ENCODE assay signal across 8 mouse cellular contexts in genomic region chr4:139643972-139644371, GRCm38 (mm10). TPM values are rescaled to one million over a fixed set of nuclear protein-coding genes. Genes with fewer than 3 reads are reported as not detected.
A peak's percentile ranks its signal among the peaks of the same experiment; 100 is the strongest.
DNase-seq lines count a peak whose midpoint lies in the region; ATAC-seq and TF ChIP-seq lines count a peak whose summit lies in the region.

No protein-coding gene starts in this region.

- no peak for ATAC-seq in CD4-positive, CD25-positive, alpha-beta regulatory T cell, adult 4 months
- peak; percentile 75 for ATAC-seq in forebrain, postnatal 0 days
- peak; percentile 27 for ATAC-seq in hindbrain, embryonic 16.5 days
- ATAC-seq in midbrain, postnatal 0 days (ENCODE audit: low FRiP score), result 0 out of 2 replicates have a peak, but pooled peaks have one; percentile 32

- no peaks in the 10 kb centered on the region for H3K4me1 ChIP-seq in forebrain, postnatal 0 days (ENCODE audit: insufficient read depth)
- peaks cover 22% of the 10 kb centered on the region for H3K4me1 ChIP-seq in hindbrain, embryonic 16.5 days (ENCODE audit: control insufficient read depth, insufficient read depth, low read depth, low read length)
- H3K4me1 ChIP-seq in midbrain, postnatal 0 days (ENCODE audit: insufficient read depth, low read length), result peaks cover 7% of the 10 kb centered on the region

- WGBS in forebrain, postnatal 0 days, result 15% methylated on average over 9 of the region's 9 CpGs
- WGBS in hindbrain, embryonic 16.5 days, result 17% methylated on average over 9 of the region's 9 CpGs
- WGBS in midbrain, postnatal 0 days, result 13% methylated on average over 9 of the region's 9 CpGs

- H3K36me3 ChIP-seq in forebrain, postnatal 0 days (ENCODE audit: insufficient read depth), result peaks cover 32% of the 10 kb centered on the region
- H3K36me3 ChIP-seq in hindbrain, embryonic 16.5 days (ENCODE audit: control insufficient read depth, insufficient read depth, low read length), result peaks cover 22% of the 10 kb centered on the region
- H3K36me3 ChIP-seq in midbrain, postnatal 0 days (ENCODE audit: insufficient read depth, low read length), result peaks cover 25% of the 10 kb centered on the region

- no peak overlapping the region for H3K4me3 ChIP-seq in forebrain, postnatal 0 days (ENCODE audit: low read depth, low read length)
- H3K4me3 ChIP-seq in hindbrain, embryonic 16.5 days (ENCODE audit: low read length), result no peak overlapping the region
- no peak overlapping the region for H3K4me3 ChIP-seq in midbrain, postnatal 0 days (ENCODE audit: low read depth, low read length)

- peak; percentile 80 for DNase-seq in CD4-positive, CD25-positive, alpha-beta regulatory T cell, adult 2 months (ENCODE audit: low read depth, low spot score)
- peak; percentile 80 to 84 for DNase-seq in cerebellum, adult 18-20 months
- DNase-seq in forebrain, postnatal 0 days, result peak; percentile 90
- peak; percentile 67 to 75 for DNase-seq in left cerebral cortex, postnatal 36 days (ENCODE audit: low spot score in 2 of 2)
- DNase-seq in midbrain, postnatal 0 days (ENCODE audit: low spot score), result peak; percentile 87
- peak; percentile 75 to 91 for DNase-seq in spleen, postnatal 4 days (ENCODE audit: low spot score in 2 of 2)

- intact Hi-C loops in left cerebral cortex, postnatal 36 days (cut with DNase I), result loop anchor here (2.0 kb wide), 2 partner anchors 27 to 213 kb away; no protein-coding TSS in a partner anchor

- no peak overlapping the region for H3K27ac ChIP-seq in forebrain, postnatal 0 days (ENCODE audit: low read depth, low read length)
- H3K27ac ChIP-seq in hindbrain, embryonic 16.5 days (ENCODE audit: low read depth, low read length), result no peak overlapping the region
- H3K27ac ChIP-seq in midbrain, postnatal 0 days (ENCODE audit: low read depth, low read length), result no peak overlapping the region

- no peak overlapping the region for H3K9ac ChIP-seq in forebrain, postnatal 0 days
- no peak overlapping the region for H3K9ac ChIP-seq in hindbrain, embryonic 16.5 days (ENCODE audit: low read depth, low read length)
- no peak overlapping the region for H3K9ac ChIP-seq in midbrain, postnatal 0 days (replicated peaks; ENCODE audit: low read length, poor library complexity, severe bottlenecking)

- no peak overlapping the region for H3K4me2 ChIP-seq in forebrain, postnatal 0 days (ENCODE audit: low read depth)
- H3K4me2 ChIP-seq in hindbrain, embryonic 16.5 days (ENCODE audit: low read length), result no peak overlapping the region
- H3K4me2 ChIP-seq in midbrain, postnatal 0 days (ENCODE audit: low read depth, low read length, poor library complexity, severe bottlenecking), result no peak overlapping the region

- peaks cover 7% of the 10 kb centered on the region; the same call in 1 of the 2 replicates for H3K27me3 ChIP-seq in forebrain, postnatal 0 days (ENCODE audit: insufficient read depth, low read length)
- H3K27me3 ChIP-seq in hindbrain, embryonic 16.5 days (replicated peaks; ENCODE audit: control insufficient read depth, insufficient read depth, low read length), result peaks cover 2% of the 10 kb centered on the region
- no peaks in the 10 kb centered on the region for H3K27me3 ChIP-seq in midbrain, postnatal 0 days (ENCODE audit: insufficient read depth, low read length)

- TF ChIP-seq CTCF in forebrain, postnatal 0 days (IDR thresholded peaks at IDR 0.05; ENCODE audit: low read depth), result peak; percentile 96
- peak; percentile 97 for TF ChIP-seq CTCF in midbrain, postnatal 0 days (IDR thresholded peaks at IDR 0.05)

- no peaks in the 10 kb centered on the region for H3K9me3 ChIP-seq in forebrain, postnatal 0 days (ENCODE audit: low read length)
- H3K9me3 ChIP-seq in hindbrain, embryonic 16.5 days (ENCODE audit: control insufficient read depth, low read length), result no peaks in the 10 kb centered on the region; the same call in 1 of the 2 replicates
- no peaks in the 10 kb centered on the region for H3K9me3 ChIP-seq in midbrain, postnatal 0 days (ENCODE audit: low read length)

RNA-seq across cellular contexts. Expression of gene Tas1r2, which starts 9.4 kb away (rescaled TPM):
- not detected for polyA plus RNA-seq in CD4-positive, CD25-positive, alpha-beta regulatory T cell, adult 4 months (2017; shearing (Covaris generic))
- total RNA-seq in forebrain, postnatal 0 days (2014; rRNA removed), result 0.05 TPM in 1 of 2 replicates, not detected in the other
- polyA plus RNA-seq in forebrain, postnatal 0 days (2015; fragmentation: Nextera tagmentation; extraction: Ambion mirVana), result not detected in 2 replicates
- polyA plus RNA-seq in hindbrain, embryonic 16.5 days (2015; fragmentation: Nextera tagmentation; extraction: Ambion mirVana), result not detected in 2 replicates
- total RNA-seq in left cerebral cortex, postnatal 36 days (2021), result not detected
- total RNA-seq in midbrain, postnatal 0 days (2014; rRNA removed), result not detected in 2 replicates
- not detected in 2 replicates for polyA plus RNA-seq in midbrain, postnatal 0 days (2015; fragmentation: Nextera tagmentation; extraction: Ambion mirVana)

RNA-seq across cellular contexts. Expression of gene Aldh4a1, which starts 21.3 kb away (rescaled TPM):
- polyA plus RNA-seq in CD4-positive, CD25-positive, alpha-beta regulatory T cell, adult 4 months (2017; shearing (Covaris generic)), result 10 to 100 TPM; 11.0 to 22.4 TPM
- 27.7 and 29.1 TPM in 2 replicates for total RNA-seq in forebrain, postnatal 0 days (2014; rRNA removed)
- 19.3 and 25.7 TPM in 2 replicates for polyA plus RNA-seq in forebrain, postnatal 0 days (2015; fragmentation: Nextera tagmentation; extraction: Ambion mirVana)
- 31.9 and 35.4 TPM in 2 replicates for polyA plus RNA-seq in hindbrain, embryonic 16.5 days (2015; fragmentation: Nextera tagmentation; extraction: Ambion mirVana)
- total RNA-seq in left cerebral cortex, postnatal 36 days (2021), result 10 to 100 TPM; 17.2 to 19.5 TPM
- total RNA-seq in midbrain, postnatal 0 days (2014; rRNA removed), result 30.0 and 36.8 TPM in 2 replicates
- polyA plus RNA-seq in midbrain, postnatal 0 days (2015; fragmentation: Nextera tagmentation; extraction: Ambion mirVana), result 25.2 and 28.1 TPM in 2 replicates

RNA-seq across cellular contexts. Expression of gene Gm21969, which starts 41.0 kb away (rescaled TPM):
- polyA plus RNA-seq in CD4-positive, CD25-positive, alpha-beta regulatory T cell, adult 4 months (2017; shearing (Covaris generic)), result not detected
- total RNA-seq in forebrain, postnatal 0 days (2014; rRNA removed), result 0.08 TPM in 1 of 2 replicates, not detected in the other
- not detected in 2 replicates for polyA plus RNA-seq in forebrain, postnatal 0 days (2015; fragmentation: Nextera tagmentation; extraction: Ambion mirVana)
- polyA plus RNA-seq in hindbrain, embryonic 16.5 days (2015; fragmentation: Nextera tagmentation; extraction: Ambion mirVana), result not detected in 2 replicates
- not detected for total RNA-seq in left cerebral cortex, postnatal 36 days (2021)
- total RNA-seq in midbrain, postnatal 0 days (2014; rRNA removed), result not detected in 2 replicates
- not detected in 2 replicates for polyA plus RNA-seq in midbrain, postnatal 0 days (2015; fragmentation: Nextera tagmentation; extraction: Ambion mirVana)
